In the genomic region with DNA sequence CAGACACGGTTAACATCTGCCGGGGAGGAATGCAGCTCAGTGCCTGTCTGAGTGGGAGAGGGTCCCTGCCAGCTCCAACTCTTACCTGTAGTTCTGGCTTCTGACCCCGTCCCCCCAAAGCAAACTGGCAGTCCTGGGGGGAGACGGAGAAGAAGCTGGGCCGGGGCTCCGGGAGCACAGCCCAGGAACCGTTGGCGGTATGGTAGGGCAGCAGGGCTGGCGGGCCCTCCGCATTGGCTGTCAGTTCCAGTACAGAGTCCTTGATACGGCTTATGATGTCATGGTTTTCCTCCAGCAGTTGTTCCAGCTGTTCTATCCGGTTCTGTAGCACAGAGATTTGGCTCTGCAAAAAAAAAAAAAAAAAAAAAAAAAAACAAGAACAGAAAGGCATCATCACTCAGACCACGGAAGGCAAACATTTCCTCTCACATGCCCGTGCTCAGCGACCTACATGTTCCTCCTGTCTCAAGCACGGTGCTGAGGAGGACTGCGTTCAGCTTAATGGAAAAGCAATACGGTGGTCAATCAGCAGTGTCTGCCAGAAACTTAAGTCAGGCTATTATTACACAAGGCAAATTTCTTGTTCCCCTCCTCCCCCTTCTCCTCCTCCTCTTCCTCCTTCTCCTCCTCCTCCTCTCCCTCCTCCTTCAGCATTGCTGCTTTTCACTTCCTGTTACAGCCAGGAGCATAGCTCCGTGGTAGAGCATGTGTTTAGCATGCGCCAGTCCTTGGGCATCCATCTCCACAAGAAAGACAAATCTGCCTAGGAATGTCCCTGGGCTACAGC, we compare ENCODE assay signal across 8 mouse cellular contexts. TPM values are rescaled to one million over a fixed set of nuclear protein-coding genes. Genes with fewer than 3 reads are reported as not detected.
DNase-seq lines count a peak whose midpoint lies in the region; ATAC-seq and TF ChIP-seq lines count a peak whose summit lies in the region.

No protein-coding gene starts in this region.

- H3K9ac ChIP-seq in kidney, embryonic 16.5 days (replicated peaks; ENCODE audit: low read length) = no peak overlapping the region
- peak overlapping the region; percentile 81 for H3K9ac ChIP-seq in hindbrain, embryonic 14.5 days
- H3K9ac ChIP-seq in midbrain, postnatal 0 days (replicated peaks; ENCODE audit: low read length, poor library complexity, severe bottlenecking) = no peak overlapping the region

- H3K4me1 ChIP-seq in kidney, embryonic 16.5 days (ENCODE audit: insufficient read depth, low read length) = peaks cover 26% of the 10 kb centered on the region
- peaks cover 16% of the 10 kb centered on the region for H3K4me1 ChIP-seq in hindbrain, embryonic 14.5 days (replicated peaks; ENCODE audit: control insufficient read depth, insufficient read depth, low read length)
- peaks cover 3% of the 10 kb centered on the region; the same call in 1 of the 2 replicates for H3K4me1 ChIP-seq in midbrain, postnatal 0 days (ENCODE audit: insufficient read depth, low read length)

- no peak for DNase-seq in kidney, adult 18-20 months
- peak; percentile 53 for DNase-seq in adrenal gland, postnatal 25 days
- DNase-seq in hindbrain, embryonic 14.5 days (ENCODE audit: low spot score) = no peak
- no peak for DNase-seq in midbrain, postnatal 0 days (ENCODE audit: low spot score)
- DNase-seq in layer of hippocampus, postnatal 36 days = no peak
- DNase-seq in cerebellum, adult 8-10 months = no peak
- DNase-seq in cerebellum, postnatal 25 days = no peak

- H3K4me2 ChIP-seq in kidney, embryonic 16.5 days (replicated peaks; ENCODE audit: low read depth, low read length) = peak overlapping the region; percentile 75; the same call in 1 of the 2 replicates
- H3K4me2 ChIP-seq in hindbrain, embryonic 14.5 days (replicated peaks) = peak overlapping the region; percentile 82
- peak overlapping the region; percentile 76 for H3K4me2 ChIP-seq in midbrain, postnatal 0 days (ENCODE audit: low read depth, low read length, poor library complexity, severe bottlenecking)

- no peaks in the 10 kb centered on the region for H3K9me3 ChIP-seq in kidney, embryonic 16.5 days (ENCODE audit: low read length)
- no peaks in the 10 kb centered on the region for H3K9me3 ChIP-seq in hindbrain, embryonic 14.5 days (ENCODE audit: control insufficient read depth, low read length)
- H3K9me3 ChIP-seq in midbrain, postnatal 0 days (ENCODE audit: low read length) = no peaks in the 10 kb centered on the region

- no peak overlapping the region for H3K27ac ChIP-seq in kidney, embryonic 16.5 days (ENCODE audit: low read length)
- no peak overlapping the region for H3K27ac ChIP-seq in hindbrain, embryonic 14.5 days
- H3K27ac ChIP-seq in midbrain, postnatal 0 days (ENCODE audit: low read depth, low read length) = no peak overlapping the region

- H3K27me3 ChIP-seq in kidney, embryonic 16.5 days (ENCODE audit: insufficient read depth, low read length) = no peaks in the 10 kb centered on the region
- no peaks in the 10 kb centered on the region for H3K27me3 ChIP-seq in hindbrain, embryonic 14.5 days (ENCODE audit: control insufficient read depth, insufficient read depth, low read length)
- H3K27me3 ChIP-seq in midbrain, postnatal 0 days (ENCODE audit: insufficient read depth, low read length) = no peaks in the 10 kb centered on the region

- 63% methylated on average over 20 of the region's 20 CpGs for WGBS in kidney, embryonic 16.5 days
- WGBS in hindbrain, embryonic 14.5 days = 87% methylated on average over 20 of the region's 20 CpGs
- 82% methylated on average over 20 of the region's 20 CpGs for WGBS in midbrain, postnatal 0 days

- no peak overlapping the region for H3K4me3 ChIP-seq in kidney, embryonic 16.5 days (ENCODE audit: low read length)
- no peak overlapping the region for H3K4me3 ChIP-seq in hindbrain, embryonic 14.5 days (replicated peaks; ENCODE audit: low read length)
- peak overlapping the region; percentile 92; the same call in 1 of the 2 replicates for H3K4me3 ChIP-seq in midbrain, postnatal 0 days (ENCODE audit: low read depth, low read length)

- ATAC-seq in kidney, embryonic 16.5 days (ENCODE audit: low FRiP score, low TSS enrichment) = no peak
- ATAC-seq in hindbrain, embryonic 14.5 days (ENCODE audit: low FRiP score) = no peak
- ATAC-seq in midbrain, postnatal 0 days (ENCODE audit: low FRiP score) = no peak

- no peak for TF ChIP-seq CTCF in midbrain, postnatal 0 days (IDR thresholded peaks at IDR 0.05)

- peaks cover 33% of the 10 kb centered on the region for H3K36me3 ChIP-seq in kidney, embryonic 16.5 days (ENCODE audit: insufficient read depth, low read length)
- H3K36me3 ChIP-seq in hindbrain, embryonic 14.5 days (replicated peaks; ENCODE audit: control insufficient read depth, insufficient read depth) = peaks cover 48% of the 10 kb centered on the region
- H3K36me3 ChIP-seq in midbrain, postnatal 0 days (ENCODE audit: insufficient read depth, low read length) = peaks cover 35% of the 10 kb centered on the region

RNA-seq across cellular contexts. Expression of a gene that starts 2.3 kb away (rescaled TPM):
- 16.6 and 19.1 TPM in 2 replicates for polyA plus RNA-seq in kidney, embryonic 16.5 days (2015; fragmentation: Nextera tagmentation; extraction: Ambion mirVana)
- 92.6 and 109 TPM in 2 replicates for total RNA-seq in adrenal gland, postnatal 25 days (2021)
- 18.9 and 21.6 TPM in 2 replicates for polyA plus RNA-seq in hindbrain, embryonic 14.5 days (2014; fragmentation: Nextera tagmentation; extraction: Ambion mirVana)
- 59.1 and 70.2 TPM in 2 replicates for total RNA-seq in midbrain, postnatal 0 days (2014; rRNA removed)
- 13.7 and 16.6 TPM in 2 replicates for polyA plus RNA-seq in midbrain, postnatal 0 days (2015; fragmentation: Nextera tagmentation; extraction: Ambion mirVana)
- 100 to 1,000 TPM; 144 to 156 TPM for total RNA-seq in layer of hippocampus, postnatal 36 days (2021)

RNA-seq across cellular contexts. Expression of a gene that starts 18.9 kb away (rescaled TPM):
- 16.8 and 18.3 TPM in 2 replicates for polyA plus RNA-seq in kidney, embryonic 16.5 days (2015; fragmentation: Nextera tagmentation; extraction: Ambion mirVana)
- total RNA-seq in adrenal gland, postnatal 25 days (2021) = 10.0 and 12.0 TPM in 2 replicates
- polyA plus RNA-seq in hindbrain, embryonic 14.5 days (2014; fragmentation: Nextera tagmentation; extraction: Ambion mirVana) = 3.8 and 4.6 TPM in 2 replicates
- 4.3 and 7.9 TPM in 2 replicates for total RNA-seq in midbrain, postnatal 0 days (2014; rRNA removed)
- polyA plus RNA-seq in midbrain, postnatal 0 days (2015; fragmentation: Nextera tagmentation; extraction: Ambion mirVana) = 3.1 and 3.7 TPM in 2 replicates
- 1 to 10 TPM; 5.5 to 7.8 TPM for total RNA-seq in layer of hippocampus, postnatal 36 days (2021)

RNA-seq across cellular contexts. Expression of a gene that starts 25.9 kb away (rescaled TPM):
- 22.6 and 23.8 TPM in 2 replicates for polyA plus RNA-seq in kidney, embryonic 16.5 days (2015; fragmentation: Nextera tagmentation; extraction: Ambion mirVana)
- 32.8 and 37.9 TPM in 2 replicates for total RNA-seq in adrenal gland, postnatal 25 days (2021)
- polyA plus RNA-seq in hindbrain, embryonic 14.5 days (2014; fragmentation: Nextera tagmentation; extraction: Ambion mirVana) = 18.7 and 23.4 TPM in 2 replicates
- 35.9 and 36.7 TPM in 2 replicates for total RNA-seq in midbrain, postnatal 0 days (2014; rRNA removed)
- 15.1 and 16.8 TPM in 2 replicates for polyA plus RNA-seq in midbrain, postnatal 0 days (2015; fragmentation: Nextera tagmentation; extraction: Ambion mirVana)
- total RNA-seq in layer of hippocampus, postnatal 36 days (2021) = 10 to 100 TPM; 42.2 to 45.1 TPM

RNA-seq across cellular contexts. Expression of a gene that starts 28.0 kb away (rescaled TPM):
- polyA plus RNA-seq in kidney, embryonic 16.5 days (2015; fragmentation: Nextera tagmentation; extraction: Ambion mirVana) = 46.5 and 48.2 TPM in 2 replicates
- 47.0 and 49.5 TPM in 2 replicates for total RNA-seq in adrenal gland, postnatal 25 days (2021)
- 43.3 and 43.9 TPM in 2 replicates for polyA plus RNA-seq in hindbrain, embryonic 14.5 days (2014; fragmentation: Nextera tagmentation; extraction: Ambion mirVana)
- total RNA-seq in midbrain, postnatal 0 days (2014; rRNA removed) = 51.0 and 63.3 TPM in 2 replicates
- 54.6 and 55.9 TPM in 2 replicates for polyA plus RNA-seq in midbrain, postnatal 0 days (2015; fragmentation: Nextera tagmentation; extraction: Ambion mirVana)
- 10 to 100 TPM; 38.1 to 39.5 TPM for total RNA-seq in layer of hippocampus, postnatal 36 days (2021)

RNA-seq across cellular contexts. Expression of a gene that starts 36.4 kb away (rescaled TPM):
- 13.4 and 13.7 TPM in 2 replicates for polyA plus RNA-seq in kidney, embryonic 16.5 days (2015; fragmentation: Nextera tagmentation; extraction: Ambion mirVana)
- total RNA-seq in adrenal gland, postnatal 25 days (2021) = 157 and 167 TPM in 2 replicates
- polyA plus RNA-seq in hindbrain, embryonic 14.5 days (2014; fragmentation: Nextera tagmentation; extraction: Ambion mirVana) = 6.0 and 6.7 TPM in 2 replicates
- 16.6 TPM in 2 replicates for total RNA-seq in midbrain, postnatal 0 days (2014; rRNA removed)
- 5.0 and 6.0 TPM in 2 replicates for polyA plus RNA-seq in midbrain, postnatal 0 days (2015; fragmentation: Nextera tagmentation; extraction: Ambion mirVana)
- total RNA-seq in layer of hippocampus, postnatal 36 days (2021) = 10 to 100 TPM; 39.7 to 45.4 TPM
